Mouse (Mus musculus) testis, adult 2 months (tissue): Measurements from ENCODE around the gene Tldc1. TPM values are rescaled to one million over a fixed set of nuclear protein-coding genes. Genes with fewer than 3 reads are reported as not detected.

Source experiments
- H3K27ac ChIP-seq: fragments of 200-500 bp; 2 replicates; pipeline ENCODE4 v1.5.1; 2012; ENCODE audit warnings: low read depth, low read length; ENCODE audit not compliant: control insufficient read depth, insufficient read depth
- H3K27me3 ChIP-seq: fragments of 200-500 bp; 2 replicates; pipeline ENCODE4 v1.6.1; 2012; ENCODE audit warnings: mild to moderate bottlenecking, low read length, moderate library complexity; ENCODE audit not compliant: control insufficient read depth, insufficient read depth
- H3K36me3 ChIP-seq: fragments of 200-500 bp; 2 replicates; pipeline ENCODE4 v1.6.1; 2012; ENCODE audit warnings: mild to moderate bottlenecking, low read length; ENCODE audit not compliant: control insufficient read depth, insufficient read depth
- H3K4me1 ChIP-seq: fragments of 200-500 bp; 2 replicates; pipeline ENCODE4 v1.6.1; 2012; ENCODE audit warnings: low read length; ENCODE audit not compliant: control insufficient read depth, insufficient read depth
- H3K4me3 ChIP-seq: fragments of 200-500 bp; 2 replicates; pipeline ENCODE4 v1.5.1; 2012; ENCODE audit warnings: low read depth, mild to moderate bottlenecking, low read length, moderate library complexity, mixed read lengths; ENCODE audit not compliant: control insufficient read depth
- CTCF ChIP-seq: fragments of 200-500 bp; IDR thresholded peaks from 2 replicates; pipeline ENCODE4 v1.5.1; 2012; ENCODE audit warnings: low read depth, mild to moderate bottlenecking, inconsistent platforms, low read length, moderate library complexity; ENCODE audit not compliant: control insufficient read depth, insufficient read depth, insufficient replicate concordance
- POLR2A ChIP-seq: fragments of 200-500 bp; IDR thresholded peaks from 2 replicates; pipeline ENCODE4 v1.6.1; 2012; ENCODE audit warnings: low read depth, mild to moderate bottlenecking, inconsistent platforms, low read length, moderate library complexity; ENCODE audit not compliant: control insufficient read depth
- polyA plus RNA-seq: library from polyadenylated mRNA; depleted of rRNA; stranded (reverse); fragments of >200 nt; gene quantifications from 2 replicates; pipeline ENCODE4 v1.2.3, GENCODE M21; 2012; rRNA removed

Tldc1 gene
- polyA plus RNA-seq, 1 experiment: 6.8 TPM

DNA sequence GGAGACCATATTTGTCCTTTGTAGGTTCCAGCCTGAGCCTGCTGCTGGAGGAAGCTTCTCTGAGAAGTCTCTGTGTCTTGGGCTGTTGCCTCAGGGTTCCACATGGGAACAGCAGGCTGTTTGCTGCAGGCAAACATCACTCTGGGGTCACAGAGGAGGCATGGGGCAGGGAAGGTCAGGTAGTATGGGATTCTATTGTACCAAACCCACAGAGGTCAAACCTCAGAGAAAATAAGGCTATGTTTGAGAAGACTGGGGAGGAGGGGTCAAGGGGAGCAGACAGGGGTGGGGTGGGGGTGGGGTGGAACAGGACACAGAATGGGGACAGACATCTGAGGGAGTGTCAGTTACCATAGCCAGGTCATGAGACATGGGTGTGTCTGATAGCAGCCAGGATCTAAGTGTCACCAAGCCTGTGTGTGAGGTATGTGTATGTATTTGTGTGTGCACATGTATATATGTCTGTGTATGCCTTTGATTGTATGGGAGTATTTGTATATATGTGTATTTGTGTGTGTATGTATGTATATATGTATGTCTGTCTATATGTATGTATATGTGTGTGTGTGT, 61.4 kb downstream of the Tldc1 start:
- no peak overlapping the region for H3K27ac ChIP-seq

DNA sequence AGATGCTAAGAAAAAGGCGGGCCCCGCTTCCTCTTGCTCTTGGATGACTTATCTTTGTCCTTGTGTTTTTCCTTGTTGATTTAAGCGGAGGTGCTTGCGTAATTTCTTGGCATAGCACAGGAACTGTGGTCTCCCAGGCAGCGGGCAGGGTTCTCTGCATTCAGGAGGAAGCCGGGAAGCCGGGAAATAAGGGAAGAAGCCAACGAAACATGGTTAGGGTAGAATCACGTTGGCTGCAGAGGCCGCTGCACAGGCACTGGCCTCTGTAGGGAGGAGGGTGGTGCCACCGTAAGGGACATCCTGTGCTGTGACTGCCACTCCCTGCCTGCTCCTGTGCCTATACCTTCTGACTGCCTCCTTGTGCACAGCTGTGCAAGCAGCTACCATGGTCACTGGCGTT, 63.0 kb downstream of the Tldc1 start:
- Histone ChIP-seq H3K27ac (no peak overlapping the region), H3K4me1 (peaks cover 2% of the 10 kb centered on the region; the same call in 1 of the 2 replicates), H3K27me3 (no peaks in the 10 kb centered on the region), H3K4me3 (no peak overlapping the region), H3K36me3 (no peaks in the 10 kb centered on the region)
- no peak for TF ChIP-seq CTCF
- TF ChIP-seq POLR2A: no peak

More for the DNA sequence above, 61.4 kb downstream of the Tldc1 start:
- Histone ChIP-seq H3K4me1 (peaks cover 2% of the 10 kb centered on the region; the same call in 1 of the 2 replicates), H3K36me3 (no peaks in the 10 kb centered on the region), H3K27me3 (no peaks in the 10 kb centered on the region), H3K4me3 (no peak overlapping the region)
- TF ChIP-seq POLR2A (no peak), CTCF (no peak)

DNA sequence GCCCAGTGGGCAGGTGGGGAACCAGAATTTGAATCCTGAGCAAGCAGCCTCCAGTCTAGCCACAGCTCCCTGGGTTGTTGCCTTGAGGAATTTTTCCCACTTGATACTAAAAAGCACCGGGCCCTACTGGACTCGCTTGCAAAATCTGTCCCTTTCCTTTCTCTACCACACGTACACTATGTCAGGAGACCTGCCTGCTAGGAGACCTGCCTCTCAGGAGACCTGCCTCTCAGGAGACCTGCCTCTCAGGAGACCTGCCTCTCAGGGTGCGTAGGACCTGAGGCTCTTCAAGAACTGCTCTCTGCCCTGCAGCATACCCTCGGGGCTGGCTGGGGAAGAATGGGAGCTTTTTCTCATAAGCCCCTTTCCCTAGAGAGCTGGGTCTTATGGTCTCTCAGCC, 64.8 kb downstream of the Tldc1 start:
- no peaks in the 10 kb centered on the region for H3K36me3 ChIP-seq
- peaks cover 2% of the 10 kb centered on the region; the same call in 1 of the 2 replicates for H3K4me1 ChIP-seq
- TF ChIP-seq CTCF: no peak
- no peak for TF ChIP-seq POLR2A
- H3K27ac ChIP-seq: no peak overlapping the region
- H3K27me3 ChIP-seq: no peaks in the 10 kb centered on the region
- no peak overlapping the region for H3K4me3 ChIP-seq

DNA sequence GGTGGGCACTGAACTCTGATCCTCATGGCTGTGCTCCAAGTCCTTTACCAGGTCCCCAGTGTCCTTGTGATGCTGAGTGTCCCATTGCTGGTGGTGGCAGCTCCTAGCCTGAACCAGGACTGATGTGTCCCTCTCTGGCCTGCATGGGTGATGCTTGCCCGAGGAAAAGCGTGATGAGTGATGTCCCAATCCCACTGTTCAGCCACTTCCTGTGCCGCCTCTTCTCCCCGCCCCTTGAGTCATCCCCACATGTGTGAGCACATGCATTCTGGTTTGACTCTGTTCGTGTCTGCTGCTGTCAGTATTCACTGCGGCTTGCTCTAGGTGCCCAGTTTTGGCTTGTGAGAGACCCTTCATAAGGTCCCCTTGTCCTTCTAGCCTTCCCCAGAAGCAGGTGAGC, 66.0 kb downstream of the Tldc1 start:
- Histone ChIP-seq H3K4me1 (peaks cover 2% of the 10 kb centered on the region; the same call in 1 of the 2 replicates), H3K27me3 (no peaks in the 10 kb centered on the region), H3K27ac (no peak overlapping the region), H3K4me3 (no peak overlapping the region), H3K36me3 (no peaks in the 10 kb centered on the region)
- no peak for TF ChIP-seq CTCF
- no peak for TF ChIP-seq POLR2A

Other genes starting within 250 kb of the Tldc1 start
- 21.3 and 25.2 TPM in 2 replicates for gene Mbtps1, start 219.7 kb downstream of the Tldc1 start, polyA plus RNA-seq
- gene Hsdl1, start 203.2 kb downstream of the Tldc1 start, polyA plus RNA-seq: 12.7 and 12.9 TPM in 2 replicates
- 577 and 660 TPM in 2 replicates for gene Dnaaf1, start 203.2 kb downstream of the Tldc1 start, polyA plus RNA-seq
- 6.3 and 6.9 TPM in 2 replicates for gene Taf1c, start 173.2 kb downstream of the Tldc1 start, polyA plus RNA-seq
- gene Adad2, start 165.7 kb downstream of the Tldc1 start, polyA plus RNA-seq: 48.7 and 54.3 TPM in 2 replicates
- 12.3 and 13.3 TPM in 2 replicates for gene Kcng4, start 142.7 kb downstream of the Tldc1 start, polyA plus RNA-seq
- gene Wfdc1, start 112.1 kb downstream of the Tldc1 start, polyA plus RNA-seq: 25.8 and 26.9 TPM in 2 replicates
- 1.2 and 1.4 TPM in 2 replicates for gene Atp2c2, start 78.4 kb downstream of the Tldc1 start, polyA plus RNA-seq
- gene Cotl1, start 62.1 kb upstream of the Tldc1 start, polyA plus RNA-seq: 20.0 and 25.4 TPM in 2 replicates
- 16.3 and 16.9 TPM in 2 replicates for gene Klhl36, start 83.8 kb upstream of the Tldc1 start, polyA plus RNA-seq
- gene Usp10, start 131.9 kb upstream of the Tldc1 start, polyA plus RNA-seq: 19.9 and 21.5 TPM in 2 replicates
- 5.1 and 5.6 TPM in 2 replicates for gene Gm20388, start 132.4 kb upstream of the Tldc1 start, polyA plus RNA-seq
- gene Crispld2, start 214.0 kb upstream of the Tldc1 start, polyA plus RNA-seq: 5.0 and 6.2 TPM in 2 replicates